In the genomic region with DNA sequence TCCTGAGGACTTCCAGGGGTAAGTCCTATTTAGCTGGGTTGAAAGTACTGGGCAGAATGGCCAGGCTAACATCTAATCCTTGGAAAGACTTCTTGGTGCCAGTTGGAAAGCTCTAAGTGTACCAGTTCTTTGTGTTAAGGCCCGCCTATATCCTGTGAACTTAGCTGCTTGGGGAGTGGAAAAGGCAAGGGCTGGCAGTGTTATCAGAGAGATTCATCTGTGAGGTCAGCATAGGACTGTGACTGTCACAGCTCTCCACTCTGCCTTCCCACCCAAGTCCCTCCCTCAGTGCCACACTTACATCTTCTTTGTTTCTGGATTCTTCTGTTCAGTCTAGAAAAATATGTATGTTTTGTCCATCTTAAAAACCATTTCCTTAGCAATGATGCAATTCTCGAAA, we compare ENCODE assay signal across 28 mouse cellular contexts.
DNase-seq lines count a peak whose midpoint lies in the region; ATAC-seq and TF ChIP-seq lines count a peak whose summit lies in the region.
"Had no signal": no experiment of that assay in that cellular context is flagged by ENCODE, and none has a peak within 500 bp of the region (broad histone marks: within the 10 kb centered on the region; RNA-seq: fewer than 3 reads in every experiment).

No protein-coding gene starts in this region.

- H3K27me3 ChIP-seq in lung, postnatal 0 days (replicated peaks; ENCODE audit: insufficient read depth, low read length), result no peaks in the 10 kb centered on the region
- H3K27me3 ChIP-seq in MEL (ENCODE audit: control insufficient read depth in 1 of 2, insufficient read depth in 2 of 2, low read length in 2 of 2), result no peaks in the 10 kb centered on the region
- H3K27me3 ChIP-seq: CH12.LX; embryonic facial prominence, embryonic 13.5 days; embryonic facial prominence, embryonic 15.5 days; forebrain, embryonic 12.5 days had no signal

- no peaks in the 10 kb centered on the region for H3K4me1 ChIP-seq in lung, postnatal 0 days (ENCODE audit: insufficient read depth, low read depth, low read length)
- no peaks in the 10 kb centered on the region for H3K4me1 ChIP-seq in MEL (ENCODE audit: control insufficient read depth in 1 of 2, insufficient read depth in 2 of 2, low read length in 2 of 2)
- H3K4me1 ChIP-seq: embryonic facial prominence, embryonic 13.5 days; embryonic facial prominence, embryonic 15.5 days; forebrain, embryonic 10.5 days had no signal

- no peaks in the 10 kb centered on the region for H3K9me3 ChIP-seq in lung, postnatal 0 days (ENCODE audit: low read length)
- H3K9me3 ChIP-seq in MEL (replicated peaks; ENCODE audit: insufficient read depth, low read length), result no peaks in the 10 kb centered on the region
- H3K9me3 ChIP-seq: embryonic facial prominence, embryonic 13.5 days; embryonic facial prominence, embryonic 15.5 days; forebrain, embryonic 10.5 days; forebrain, embryonic 12.5 days; G1E had no signal

- no peak for TF ChIP-seq CTCF in lung, postnatal 0 days (IDR thresholded peaks at IDR 0.05)
- no peak for TF ChIP-seq CTCF in MEL (IDR thresholded peaks at IDR 0.05 in 2 of 3, conservative IDR thresholded peaks at IDR 0.05 in 1 of 3; ENCODE audit: control insufficient read depth in 1 of 3, insufficient read depth in 1 of 3, low read depth in 2 of 3, low read length in 3 of 3, poor library complexity in 1 of 3, severe bottlenecking in 1 of 3)

- no peak overlapping the region for H3K27ac ChIP-seq in lung, postnatal 0 days (ENCODE audit: low read length)
- H3K27ac ChIP-seq in MEL (ENCODE audit: control insufficient read depth, low read depth, low read length), result no peak overlapping the region
- H3K27ac ChIP-seq: embryonic facial prominence, embryonic 13.5 days; embryonic facial prominence, embryonic 15.5 days; forebrain, embryonic 10.5 days; forebrain, embryonic 12.5 days had no signal

- H3K79me2 ChIP-seq in MEL (ENCODE audit: control insufficient read depth, insufficient read depth, low read length, poor library complexity), result no peaks in the 10 kb centered on the region

- peak; percentile 60 for ATAC-seq in lung, postnatal 0 days
- peak; percentile 66; the same call in 1 of the 2 replicates for ATAC-seq in megakaryocyte progenitor cell, adult 5-6 weeks (replicated peaks; ENCODE audit: poor library complexity)
- no peak for ATAC-seq in cerebellum, adult (ENCODE audit: insufficient number of reproducible peaks, low FRiP score, low TSS enrichment)
- ATAC-seq: CD4-positive, CD25-positive, alpha-beta regulatory T cell, adult 4 months; forebrain, embryonic 14.5 days; forebrain, embryonic 16.5 days had no signal

- DNase-seq in lung, postnatal 0 days (ENCODE audit: low spot score), result peak; percentile 36
- no peak for DNase-seq in lung, postnatal 25 days (ENCODE audit: low spot score)
- peak; percentile 58 for DNase-seq in 416B (ENCODE audit: low read depth)
- peak; percentile 13 for DNase-seq in MEL (ENCODE audit: low read depth, low spot score)
- DNase-seq in cerebellum, adult 9-11 months, result no peak
- DNase-seq in spleen, postnatal 14 days (ENCODE audit: low spot score in 2 of 2), result no peak
- DNase-seq: adrenal gland, adult 2 months; adrenal gland, postnatal 10 days; adrenal gland, postnatal 25 days; B cell, adult 2 months; cerebellum, adult 11 months; cerebellum, adult 18-20 months; cerebellum, adult 8-10 months; cerebellum, postnatal 10 days; cerebellum, postnatal 25 days; embryo, embryonic 11 days had no signal

- H3K4me2 ChIP-seq in lung, postnatal 0 days (replicated peaks; ENCODE audit: low read depth, low read length), result no peak overlapping the region
- H3K4me2 ChIP-seq: embryonic facial prominence, embryonic 13.5 days; embryonic facial prominence, embryonic 15.5 days; forebrain, embryonic 12.5 days had no signal

- TF ChIP-seq EP300 in lung, postnatal 0 days (IDR thresholded peaks at IDR 0.05), result no peak
- TF ChIP-seq EP300 in MEL (IDR thresholded peaks at IDR 0.05; ENCODE audit: low read depth in 1 of 2, low read length in 2 of 2), result no peak

- no peaks in the 10 kb centered on the region for H3K36me3 ChIP-seq in lung, postnatal 0 days (ENCODE audit: insufficient read depth, low read length)
- H3K36me3 ChIP-seq in MEL (ENCODE audit: control insufficient read depth in 1 of 2, insufficient read depth in 2 of 2, low read length in 2 of 2), result no peaks in the 10 kb centered on the region; a peak in 1 of 4 replicates
- H3K36me3 ChIP-seq: embryonic facial prominence, embryonic 13.5 days; embryonic facial prominence, embryonic 15.5 days; G1E had no signal

- no peak for TF ChIP-seq POLR2A in MEL (IDR thresholded peaks at IDR 0.05; ENCODE audit: control insufficient read depth in 1 of 2, insufficient read depth in 1 of 2, low read depth in 1 of 2, low read length in 2 of 2, poor library complexity in 1 of 2)

- H3K4me3 ChIP-seq in lung, postnatal 0 days (ENCODE audit: low read depth, low read length), result no peak overlapping the region
- H3K4me3 ChIP-seq in MEL (ENCODE audit: control insufficient read depth in 1 of 2, insufficient read depth in 1 of 2, low read depth in 2 of 2, low read length in 2 of 2), result no peak overlapping the region
- H3K4me3 ChIP-seq: embryonic facial prominence, embryonic 13.5 days; embryonic facial prominence, embryonic 15.5 days; erythroblast, embryonic 14.5 days; forebrain, embryonic 10.5 days; forebrain, embryonic 12.5 days had no signal

- TF ChIP-seq RAD21 in MEL (IDR thresholded peaks at IDR 0.05; ENCODE audit: low read depth, low read length), result no peak

- no peak overlapping the region for H3K9ac ChIP-seq in lung, postnatal 0 days (replicated peaks; ENCODE audit: low read depth)
- H3K9ac ChIP-seq in MEL (ENCODE audit: control insufficient read depth, low read depth, low read length, poor library complexity, severe bottlenecking), result no peak overlapping the region
- H3K9ac ChIP-seq: embryonic facial prominence, embryonic 13.5 days; embryonic facial prominence, embryonic 15.5 days; forebrain, embryonic 12.5 days had no signal

- 65% methylated on average over 2 of the region's 2 CpGs for WGBS in lung, postnatal 0 days

TF ChIP-seq in MEL, 35 proteins besides CTCF, POLR2A, EP300 and RAD21:
- TF ChIP-seq MAFK (IDR thresholded peaks at IDR 0.05; ENCODE audit: borderline replicate concordance, low read depth, low read length), result no peak
- no peak for TF ChIP-seq MXI1 (IDR thresholded peaks at IDR 0.05; ENCODE audit: low read depth, low read length)
- TF ChIP-seq KAT2A (conservative IDR thresholded peaks at IDR 0.05; ENCODE audit: low read depth, low read length), result no peak
- TF ChIP-seq TCF12 (IDR thresholded peaks at IDR 0.05; ENCODE audit: low read depth, low read length), result no peak
- no peak for TF ChIP-seq SIN3A (IDR thresholded peaks at IDR 0.05; ENCODE audit: low read length)

Comparison
In these comparisons a context has a peak if more than half of its experiments do, and no peak if none do; other contexts are left out.
1. DNase-seq: peak in lung, postnatal 0 days (single experiment), 416B (single experiment) and MEL (single experiment); none in lung, postnatal 25 days (single experiment), cerebellum, adult 9-11 months (single experiment) and spleen, postnatal 14 days (0 of 2).